Mouse (Mus musculus): ENCODE data around the gene Ergic1. TPM values are rescaled to one million over a fixed set of nuclear protein-coding genes. Genes with fewer than 3 reads are reported as not detected.

The Ergic1 gene
- polyA plus RNA-seq, 2 experiments, result 157 to 222 TPM

GRCm38 (mm10) chr17:26695193-26695592 lies 133.9 kb downstream of the Ergic1 start:
- no peak for ATAC-seq (ENCODE audit: low FRiP score, low read depth)
- no peak for TF ChIP-seq POLR2A (IDR thresholded peaks at IDR 0.05; ENCODE audit: borderline replicate concordance, extremely low read depth, insufficient read depth, insufficient read length)
- Histone ChIP-seq H3K9ac (ENCODE audit: low read depth, low read length, severe bottlenecking) (no peak overlapping the region), H3K9me3 (ENCODE audit: control insufficient read depth, low read length) (no peaks in the 10 kb centered on the region), H3K4me3 (replicated peaks; ENCODE audit: low read length) (no peak overlapping the region), H3K36me3 (ENCODE audit: control insufficient read depth, insufficient read depth, low read length) (peaks cover 48% of the 10 kb centered on the region), H3K27me3 (ENCODE audit: control insufficient read depth, insufficient read depth, low read length) (no peaks in the 10 kb centered on the region), H3K27ac (replicated peaks; ENCODE audit: low read depth, low read length) (no peak overlapping the region), H3K4me1 (ENCODE audit: control insufficient read depth, insufficient read depth, low read length) (0 out of 2 replicates have a peak, but pooled peaks cover under 1% of the 10 kb centered on the region), H3K4me2 (replicated peaks; ENCODE audit: low read depth, low read length, severe bottlenecking) (no peak overlapping the region)
- no peak for DNase-seq (ENCODE audit: low spot score)
- WGBS, result 93% methylated on average over 3 of the region's 3 CpGs

GRCm38 (mm10) chr17:26698846-26699245 lies 137.6 kb downstream of the Ergic1 start:
- WGBS, result 86% methylated on average over 5 of the region's 5 CpGs

GRCm38 (mm10) chr17:26699819-26700616 lies 138.7 kb downstream of the Ergic1 start:
- 89% methylated on average over 10 of the region's 10 CpGs for WGBS
- no peak for TF ChIP-seq POLR2A (IDR thresholded peaks at IDR 0.05; ENCODE audit: borderline replicate concordance, extremely low read depth, insufficient read depth, insufficient read length)
- H3K9me3 ChIP-seq (ENCODE audit: control insufficient read depth, low read length), result no peaks in the 10 kb centered on the region

More at GRCm38 (mm10) chr17:26698846-26699245, 137.6 kb downstream of the Ergic1 start:
- no peak overlapping the region for H3K27ac ChIP-seq (replicated peaks; ENCODE audit: low read depth, low read length)
- H3K9ac ChIP-seq (ENCODE audit: low read depth, low read length, severe bottlenecking), result no peak overlapping the region
- no peaks in the 10 kb centered on the region for H3K9me3 ChIP-seq (ENCODE audit: control insufficient read depth, low read length)
- no peak overlapping the region for H3K4me3 ChIP-seq (replicated peaks; ENCODE audit: low read length)
- TF ChIP-seq POLR2A (IDR thresholded peaks at IDR 0.05; ENCODE audit: borderline replicate concordance, extremely low read depth, insufficient read depth, insufficient read length), result no peak
- no peaks in the 10 kb centered on the region for H3K4me1 ChIP-seq (ENCODE audit: control insufficient read depth, insufficient read depth, low read length)
- H3K4me2 ChIP-seq (replicated peaks; ENCODE audit: low read depth, low read length, severe bottlenecking), result no peak overlapping the region
- peaks cover 54% of the 10 kb centered on the region for H3K36me3 ChIP-seq (ENCODE audit: control insufficient read depth, insufficient read depth, low read length)
- DNase-seq (ENCODE audit: low spot score), result no peak
- H3K27me3 ChIP-seq (ENCODE audit: control insufficient read depth, insufficient read depth, low read length), result no peaks in the 10 kb centered on the region
- no peak for ATAC-seq (ENCODE audit: low FRiP score, low read depth)

GRCm38 (mm10) chr17:26701565-26701964 lies 140.3 kb downstream of the Ergic1 start:
- H3K9ac ChIP-seq (ENCODE audit: low read depth, low read length, severe bottlenecking), result no peak overlapping the region
- WGBS, result 84% methylated on average over 13 of the region's 13 CpGs
- ATAC-seq (ENCODE audit: low FRiP score, low read depth) (no peak), DNase-seq (ENCODE audit: low spot score) (no peak)
- no peak overlapping the region for H3K27ac ChIP-seq (replicated peaks; ENCODE audit: low read depth, low read length)
- H3K4me1 ChIP-seq (ENCODE audit: control insufficient read depth, insufficient read depth, low read length), result no peaks in the 10 kb centered on the region
- TF ChIP-seq POLR2A (IDR thresholded peaks at IDR 0.05; ENCODE audit: borderline replicate concordance, extremely low read depth, insufficient read depth, insufficient read length), result no peak
- H3K27me3 ChIP-seq (ENCODE audit: control insufficient read depth, insufficient read depth, low read length), result no peaks in the 10 kb centered on the region
- no peak overlapping the region for H3K4me3 ChIP-seq (replicated peaks; ENCODE audit: low read length)
- H3K36me3 ChIP-seq (ENCODE audit: control insufficient read depth, insufficient read depth, low read length), result peaks cover 43% of the 10 kb centered on the region
- no peaks in the 10 kb centered on the region for H3K9me3 ChIP-seq (ENCODE audit: control insufficient read depth, low read length)
- H3K4me2 ChIP-seq (replicated peaks; ENCODE audit: low read depth, low read length, severe bottlenecking), result no peak overlapping the region

More at GRCm38 (mm10) chr17:26699819-26700616, 138.7 kb downstream of the Ergic1 start:
- ATAC-seq (ENCODE audit: low FRiP score, low read depth) (no peak), DNase-seq (ENCODE audit: low spot score) (no peak)
- Histone ChIP-seq H3K27me3 (ENCODE audit: control insufficient read depth, insufficient read depth, low read length) (no peaks in the 10 kb centered on the region), H3K4me2 (replicated peaks; ENCODE audit: low read depth, low read length, severe bottlenecking) (no peak overlapping the region), H3K4me3 (replicated peaks; ENCODE audit: low read length) (no peak overlapping the region), H3K36me3 (ENCODE audit: control insufficient read depth, insufficient read depth, low read length) (peaks cover 54% of the 10 kb centered on the region), H3K4me1 (ENCODE audit: control insufficient read depth, insufficient read depth, low read length) (no peaks in the 10 kb centered on the region), H3K9ac (ENCODE audit: low read depth, low read length, severe bottlenecking) (no peak overlapping the region), H3K27ac (replicated peaks; ENCODE audit: low read depth, low read length) (no peak overlapping the region)

GRCm38 (mm10) chr17:26702621-26703020 lies 141.3 kb downstream of the Ergic1 start:
- 85% methylated on average over 4 of the region's 4 CpGs for WGBS
- Histone ChIP-seq H3K27me3 (ENCODE audit: control insufficient read depth, insufficient read depth, low read length) (no peaks in the 10 kb centered on the region), H3K9ac (ENCODE audit: low read depth, low read length, severe bottlenecking) (no peak overlapping the region), H3K4me2 (replicated peaks; ENCODE audit: low read depth, low read length, severe bottlenecking) (no peak overlapping the region), H3K4me1 (ENCODE audit: control insufficient read depth, insufficient read depth, low read length) (no peaks in the 10 kb centered on the region), H3K36me3 (ENCODE audit: control insufficient read depth, insufficient read depth, low read length) (peaks cover 32% of the 10 kb centered on the region), H3K9me3 (ENCODE audit: control insufficient read depth, low read length) (no peaks in the 10 kb centered on the region), H3K4me3 (replicated peaks; ENCODE audit: low read length) (no peak overlapping the region), H3K27ac (replicated peaks; ENCODE audit: low read depth, low read length) (no peak overlapping the region)
- no peak for TF ChIP-seq POLR2A (IDR thresholded peaks at IDR 0.05; ENCODE audit: borderline replicate concordance, extremely low read depth, insufficient read depth, insufficient read length)
- ATAC-seq (ENCODE audit: low FRiP score, low read depth) (no peak), DNase-seq (ENCODE audit: low spot score) (no peak)

Measured in limb, embryonic 14.5 days (tissue).